Mouse (Mus musculus) ES-Bruce4 (cell line): ENCODE measurements at regions not wholly inside any gene's neighbourhood (a gene's known extent, or its start where the extent isn't known, plus 50 kb on each side); places are given as distances from the start of the nearest gene placed in this dataset.

ENCODE experiments used
- CTCF ChIP-seq: IDR thresholded peaks from one replicate; pipeline ENCODE4 v1.8.1; 2011; ENCODE audit warnings: low read depth, low read length
- POLR2A ChIP-seq: IDR thresholded peaks from one replicate; pipeline ENCODE4 v1.8.1; 2011; ENCODE audit warnings: low read length; ENCODE audit not compliant: insufficient read depth

DNA sequence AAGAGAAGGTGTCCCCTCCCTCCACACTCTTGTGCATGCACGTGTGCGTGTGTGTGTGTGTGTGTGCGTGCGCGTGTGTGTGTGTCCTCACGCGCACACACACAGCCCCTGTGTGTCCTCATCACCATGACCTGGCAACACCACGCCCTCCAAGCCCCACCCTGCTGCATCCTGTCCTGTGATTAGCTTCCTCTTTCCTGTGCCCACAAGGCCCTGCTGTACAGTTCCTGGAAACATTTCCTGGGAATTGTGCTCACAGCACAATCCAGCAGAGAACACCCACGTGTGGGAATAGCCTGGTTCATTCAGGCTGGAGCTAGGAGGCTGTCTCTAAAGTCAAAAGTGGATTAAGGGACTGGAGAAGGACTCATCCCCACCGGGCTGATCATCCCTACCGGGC lies 95.5 kb downstream of the Cstad start:
- TF ChIP-seq POLR2A (no peak), CTCF (no peak)
